Mouse (Mus musculus): ENCODE measurements around the gene Muc4. TPM values are rescaled to one million over a fixed set of nuclear protein-coding genes. Genes with fewer than 3 reads are reported as not detected.

Muc4 gene
- total RNA-seq, 2 experiments from 2014 or later = 0.10 to 0.17 TPM

DNA sequence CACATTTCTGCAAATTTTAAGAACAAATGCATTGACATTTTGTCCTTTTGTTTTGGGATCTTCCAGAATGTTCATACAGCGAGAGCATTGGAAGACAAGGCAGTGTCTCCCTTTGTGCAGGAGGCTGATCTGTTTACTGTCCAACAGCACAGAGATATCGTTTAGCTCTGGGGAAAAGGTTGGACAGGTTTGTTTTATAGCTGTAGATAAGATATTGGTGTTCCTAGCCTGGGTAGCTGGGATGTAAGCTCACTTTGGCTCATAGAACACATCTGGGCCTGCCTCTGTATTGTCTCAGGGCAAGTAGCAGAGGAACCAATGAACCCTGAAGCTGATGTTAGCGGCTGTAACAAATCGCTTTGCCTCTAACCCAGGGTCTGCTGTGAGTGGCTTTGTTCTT lies 11.9 kb upstream of the Muc4 start:
- DNase-seq = no peak
- intact Hi-C loops (cut with DNase I) = no loop called here

DNA sequence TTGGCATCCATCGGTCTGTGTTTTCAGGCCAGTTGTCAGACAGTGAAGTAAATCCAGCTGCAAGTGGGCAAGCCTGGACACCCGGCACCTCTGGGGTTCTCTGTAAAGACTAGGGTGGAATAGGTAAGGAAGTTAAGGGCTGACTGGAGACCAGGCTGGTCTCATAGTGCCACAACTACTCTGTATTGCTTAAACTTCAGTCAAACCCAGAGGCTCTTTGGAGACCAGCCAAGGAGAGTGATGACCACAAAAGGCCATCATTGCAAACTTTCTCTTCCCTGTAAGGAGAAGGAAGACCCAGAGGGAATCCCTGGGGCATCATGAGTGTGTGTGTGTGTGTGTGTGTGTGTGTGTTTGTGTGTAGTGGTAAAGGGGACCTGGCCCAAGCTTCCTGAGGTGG lies 11.4 kb upstream of the Muc4 start:
- intact Hi-C loops (cut with DNase I) = no loop called here

GRCm38 (mm10) chr16:32726501-32726900 lies 9.2 kb upstream of the Muc4 start:
- intact Hi-C loops (cut with DNase I) = no loop called here
- no peak for DNase-seq

More for the DNA sequence above, 11.4 kb upstream of the Muc4 start:
- no peak for DNase-seq

DNA sequence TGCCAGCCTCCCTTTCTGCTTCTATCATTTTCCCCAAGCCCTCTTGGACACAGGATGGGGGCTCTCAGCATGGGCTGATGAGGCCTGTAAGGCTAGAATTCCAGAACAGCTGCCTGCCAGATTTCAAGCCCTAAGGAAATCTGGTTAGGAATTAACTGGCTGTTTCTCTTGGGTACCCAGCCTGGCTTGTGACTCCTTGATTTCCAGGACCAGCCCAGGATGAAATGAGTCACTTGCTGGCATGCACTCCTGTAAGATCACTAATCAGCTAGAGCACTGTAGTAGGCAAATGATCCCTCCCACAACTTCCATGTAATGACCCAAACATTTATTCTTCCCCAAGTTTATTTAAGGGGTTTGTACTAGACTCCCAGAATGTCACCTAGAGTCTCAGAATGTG lies 7.4 kb upstream of the Muc4 start:
- no peak for DNase-seq
- intact Hi-C loops (cut with DNase I) = no loop called here

DNA sequence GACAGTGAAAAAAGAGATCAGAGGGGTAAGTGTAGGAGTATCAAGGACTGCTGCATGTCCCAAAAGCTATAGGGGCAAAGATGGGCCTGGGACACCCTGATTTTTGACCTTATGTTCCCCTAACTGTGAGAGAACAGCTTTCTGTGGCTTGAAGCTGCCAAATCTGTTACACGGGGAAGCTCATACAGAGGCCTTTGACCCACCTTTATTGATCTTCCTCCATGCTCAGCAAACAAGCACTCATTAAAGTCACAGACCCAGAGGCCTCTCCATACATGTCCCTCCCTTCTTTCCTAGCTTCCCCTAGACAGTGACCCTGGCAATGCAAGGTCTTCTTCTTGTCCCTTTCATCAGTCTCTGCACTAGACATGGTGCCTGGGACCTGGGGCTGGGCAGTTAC lies 7.0 kb upstream of the Muc4 start:
- intact Hi-C loops (cut with DNase I) = no loop called here
- no peak for DNase-seq

- intact Hi-C loops (cut with DNase I) = no loop called here
- no peak for DNase-seq
These were observed 2.5 kb upstream of the Muc4 start for GRCm38 (mm10) chr16:32733213-32733612.

- DNase-seq = no peak
- intact Hi-C loops (cut with DNase I) = no loop called here
These were observed 336 bp downstream of the Muc4 start for GRCm38 (mm10) chr16:32736022-32736421.

DNA sequence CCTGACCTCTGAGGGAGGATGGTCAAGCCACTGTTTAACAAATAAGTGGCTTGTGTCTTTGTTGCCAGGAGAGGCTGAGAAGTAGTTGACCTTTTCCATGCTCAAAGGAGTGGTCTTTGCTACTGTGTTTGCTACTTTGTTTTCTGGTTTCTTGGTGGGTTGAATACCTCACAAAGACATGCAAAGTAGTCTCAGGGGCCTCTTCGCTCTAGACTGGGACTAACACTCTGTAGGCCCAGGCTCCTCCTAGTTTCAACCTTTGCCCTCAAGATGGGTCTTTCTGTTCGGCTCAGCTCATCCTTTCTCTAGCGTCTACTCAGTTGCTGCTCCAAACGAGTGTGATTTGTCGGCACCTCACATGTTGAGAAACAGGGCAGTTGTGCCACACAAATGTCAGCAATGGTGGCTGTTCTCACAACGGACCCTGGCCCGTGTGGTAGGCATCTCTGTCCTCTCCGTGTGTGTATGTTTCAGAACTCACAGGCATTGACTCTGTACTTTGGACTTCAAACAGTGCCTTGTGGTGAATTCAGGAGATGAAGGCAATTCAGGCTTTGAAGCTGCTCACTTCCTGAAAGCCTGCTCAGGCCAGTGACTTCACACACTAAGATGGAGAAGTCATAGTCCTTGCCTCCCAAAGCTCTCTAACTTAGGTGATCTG lies 4.4 kb downstream of the Muc4 start:
- DNase-seq = no peak
- intact Hi-C loops (cut with DNase I) = no loop called here

- intact Hi-C loops (cut with DNase I) = no loop called here
- no peak for DNase-seq
These were observed 5.7 kb downstream of the Muc4 start for GRCm38 (mm10) chr16:32741366-32741765.

DNA sequence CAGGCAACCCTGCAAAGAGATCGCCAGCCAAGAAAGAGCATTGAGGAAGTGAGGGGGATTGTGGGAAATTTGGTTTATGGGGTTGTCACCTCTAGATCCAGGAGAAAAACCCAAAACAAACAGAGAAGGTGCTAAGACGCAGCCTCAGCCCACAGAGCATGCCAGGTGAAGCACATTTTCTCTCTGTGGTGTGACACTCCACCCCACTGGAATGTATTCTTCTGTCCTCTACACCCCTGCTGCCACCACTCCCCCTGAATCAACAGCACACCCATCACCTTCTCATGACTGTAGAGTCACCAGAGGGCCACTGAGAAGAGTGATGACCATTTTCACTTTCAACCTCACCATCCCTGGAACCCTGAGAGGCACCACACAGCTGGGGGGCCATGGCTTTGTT lies 7.0 kb downstream of the Muc4 start:
- intact Hi-C loops (cut with DNase I) = no loop called here
- no peak for DNase-seq

DNA sequence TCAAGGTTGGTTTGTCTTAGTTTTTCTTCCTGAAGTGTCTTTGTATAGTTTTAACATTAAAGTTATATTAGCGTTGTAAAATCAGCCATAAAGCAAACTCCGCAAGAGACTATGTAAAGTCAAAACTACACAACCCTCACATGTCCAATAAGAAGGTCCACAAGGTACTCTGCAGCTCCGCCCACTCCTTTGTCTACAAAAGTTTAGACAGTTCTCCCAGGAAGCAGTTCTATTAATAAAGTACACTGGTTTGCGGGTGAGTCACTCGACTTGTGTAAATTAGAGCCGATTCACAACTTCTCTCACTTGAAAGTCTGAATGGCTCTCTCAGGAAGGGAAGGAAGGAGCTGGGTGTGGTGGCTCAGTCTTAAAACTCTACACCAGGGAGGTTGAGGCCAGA lies 10.2 kb downstream of the Muc4 start:
- intact Hi-C loops (cut with DNase I) = no loop called here
- no peak for DNase-seq

GRCm38 (mm10) chr16:32750242-32751127 lies 14.8 kb downstream of the Muc4 start:
- DNase-seq = no peak
- intact Hi-C loops (cut with DNase I) = no loop called here

GRCm38 (mm10) chr16:32764550-32764949 lies 28.9 kb downstream of the Muc4 start:
- intact Hi-C loops (cut with DNase I) = no loop called here

DNA sequence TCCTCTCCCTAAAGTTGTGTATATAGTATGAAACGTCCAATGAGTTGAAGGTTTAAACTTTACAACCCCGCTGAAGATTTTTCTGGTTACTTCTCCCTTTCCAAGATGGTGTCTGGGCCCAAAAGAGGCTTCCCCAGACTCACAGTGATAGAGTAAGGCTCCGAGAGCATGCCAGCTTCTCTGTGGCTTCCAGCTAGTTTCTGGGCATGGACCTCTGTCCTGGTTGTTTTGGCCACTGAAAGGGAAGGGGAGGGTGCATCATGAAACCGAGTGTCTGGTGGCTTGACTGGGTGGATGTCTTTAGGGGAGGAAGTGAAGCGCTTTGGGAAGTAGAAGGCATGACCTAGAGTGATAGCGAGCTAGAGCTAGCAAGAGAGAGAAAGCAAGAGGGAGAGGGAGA lies 29.3 kb downstream of the Muc4 start:
- intact Hi-C loops (cut with DNase I) = no loop called here
- DNase-seq = no peak

More at GRCm38 (mm10) chr16:32764550-32764949, 28.9 kb downstream of the Muc4 start:
- no peak for DNase-seq

GRCm38 (mm10) chr16:32766904-32767303 lies 31.2 kb downstream of the Muc4 start:
- intact Hi-C loops (cut with DNase I) = no loop called here
- DNase-seq = no peak

DNA sequence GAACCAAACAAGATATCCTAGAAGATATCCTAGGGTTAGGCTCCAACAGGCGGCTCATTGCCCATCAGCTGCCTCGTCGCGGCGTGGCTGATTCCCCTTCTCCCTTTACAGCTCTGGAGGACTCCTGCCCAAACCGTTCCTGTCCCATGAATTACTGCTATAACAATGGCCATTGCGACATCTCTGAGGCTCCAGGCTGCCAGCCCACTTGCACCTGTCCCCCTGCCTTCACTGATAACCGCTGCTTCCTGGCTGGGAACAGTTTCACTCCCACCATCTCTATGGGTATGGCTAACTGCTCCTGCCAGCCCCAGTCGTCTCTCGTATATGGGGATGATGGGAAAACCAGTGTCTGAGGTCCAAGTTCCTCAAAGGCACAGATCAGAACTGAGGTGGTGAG lies 41.0 kb downstream of the Muc4 start:
- DNase-seq = no peak
- intact Hi-C loops (cut with DNase I) = no loop called here

DNA sequence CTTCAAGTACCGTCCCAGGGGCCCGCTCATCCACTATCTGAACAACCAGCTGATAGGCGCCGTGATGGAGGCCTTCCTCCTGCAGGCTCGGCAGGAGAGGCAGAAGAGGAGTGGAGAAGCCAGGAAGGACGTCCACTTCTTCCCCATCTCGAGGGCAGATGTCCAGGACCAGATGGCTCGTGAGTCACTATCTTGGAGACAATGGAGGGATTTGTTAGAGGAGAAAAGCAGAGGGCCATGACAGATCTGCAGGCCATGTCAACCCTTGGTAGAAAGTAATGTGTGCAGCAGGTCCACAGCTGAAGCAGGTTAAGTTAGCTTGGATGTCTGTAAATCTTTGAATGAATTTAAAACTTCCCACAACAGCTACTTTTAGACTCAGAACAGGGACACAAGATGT lies 43.3 kb downstream of the Muc4 start:
- DNase-seq = no peak
- intact Hi-C loops (cut with DNase I) = no loop called here

DNA sequence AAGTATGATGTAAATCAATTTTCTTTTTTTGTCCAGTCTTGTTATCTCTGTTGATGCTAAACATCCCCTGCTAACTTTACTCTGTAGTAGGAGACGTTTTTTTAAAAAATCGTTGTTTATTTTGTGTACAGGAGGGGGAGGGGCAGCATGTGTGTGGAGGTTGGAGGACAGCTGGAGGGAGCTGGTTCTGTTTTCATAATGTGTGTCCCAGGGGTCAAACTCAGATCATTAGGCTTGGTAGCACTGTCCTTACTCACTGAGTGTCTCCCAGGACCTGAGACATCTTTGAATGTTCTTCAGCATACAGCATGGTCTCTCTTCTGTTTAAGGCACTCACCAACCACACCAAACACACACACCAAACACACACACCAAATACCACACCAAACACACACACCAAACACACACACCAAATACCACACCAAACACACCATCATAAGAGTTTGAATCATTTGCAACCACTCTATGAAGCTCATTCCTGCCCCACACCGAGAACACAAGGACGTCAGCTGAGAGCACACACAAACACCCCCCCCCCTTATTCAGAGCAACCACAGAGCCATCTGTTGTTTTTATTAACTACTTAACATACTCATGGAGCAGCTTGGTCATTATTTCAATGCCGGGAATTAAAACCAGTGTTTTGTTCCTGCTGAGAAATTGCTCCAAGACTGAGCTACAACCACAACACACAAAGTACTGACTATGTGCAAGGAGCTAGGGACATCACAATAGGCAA lies 47.8 kb downstream of the Muc4 start:
- intact Hi-C loops (cut with DNase I) = no loop called here
- no peak for DNase-seq

DNA sequence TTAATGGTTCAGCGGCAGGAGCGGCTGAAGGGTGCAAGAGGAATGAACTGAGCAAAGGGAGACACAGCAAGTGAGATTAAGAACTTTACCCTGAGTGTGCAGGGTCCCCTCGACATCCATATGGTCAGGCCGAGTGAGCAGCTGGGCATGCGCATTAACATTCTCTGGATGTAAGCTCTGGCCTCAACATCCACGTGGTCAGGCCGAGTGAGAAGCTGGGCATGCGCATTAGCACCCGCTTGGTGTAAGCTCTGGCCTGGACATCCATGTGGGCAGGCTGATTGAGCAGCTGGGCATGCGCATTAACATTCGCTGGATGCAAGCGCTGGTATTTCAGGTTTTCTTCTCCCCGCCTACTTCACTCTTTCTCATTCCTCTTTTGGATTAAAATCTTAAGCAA lies 49.2 kb downstream of the Muc4 start:
- no peak for DNase-seq
- intact Hi-C loops (cut with DNase I) = loop anchor here (5.0 kb wide), 1 partner anchor 78 kb away; no protein-coding TSS in a partner anchor

GRCm38 (mm10) chr16:32790056-32790455 lies 54.4 kb downstream of the Muc4 start:
- intact Hi-C loops (cut with DNase I) = no loop called here
- DNase-seq = no peak

GRCm38 (mm10) chr16:32795177-32795576 lies 59.5 kb downstream of the Muc4 start:
- intact Hi-C loops (cut with DNase I) = no loop called here
- no peak for DNase-seq

All from heart, postnatal 10 days (tissue).